In the genomic region with DNA sequence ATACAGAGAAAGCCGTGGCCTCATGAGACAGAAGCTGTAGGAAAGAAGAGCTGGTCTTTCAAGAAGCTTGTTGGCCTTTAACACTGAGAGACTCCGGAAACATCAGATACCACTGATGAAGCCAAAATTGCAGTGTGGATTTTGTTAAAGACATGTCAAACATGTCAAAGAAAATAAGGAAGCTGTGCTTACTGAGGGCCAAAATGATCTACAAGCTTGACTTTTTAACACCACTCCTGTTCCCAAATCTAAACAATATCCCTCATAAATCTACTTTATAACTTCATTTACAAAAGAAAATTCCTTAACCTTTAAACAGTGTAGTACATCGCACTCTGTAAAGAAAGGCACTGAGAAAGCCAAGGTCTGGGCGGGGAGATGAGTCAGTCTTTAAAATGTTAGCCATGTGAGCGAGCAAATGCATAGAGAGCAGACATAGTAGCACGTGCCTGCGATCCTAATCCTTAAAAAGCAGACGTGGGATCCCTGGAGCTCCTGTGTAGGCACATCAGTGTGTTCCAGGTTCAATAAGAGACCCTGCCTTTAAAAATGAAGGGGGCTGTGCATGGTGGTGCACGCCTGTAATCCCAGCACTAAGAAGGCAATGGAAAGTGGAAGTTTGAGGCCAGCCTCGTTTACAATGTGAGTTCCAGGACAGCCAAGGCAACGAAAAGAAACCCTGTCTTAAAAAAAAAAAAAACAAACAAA, we compare ENCODE assay signal across 16 mouse cellular contexts.
DNase-seq lines count a peak whose midpoint lies in the region; ATAC-seq and TF ChIP-seq lines count a peak whose summit lies in the region.
"Had no signal": no experiment of that assay in that cellular context is flagged by ENCODE, and none has a peak within 500 bp of the region (broad histone marks: within the 10 kb centered on the region; RNA-seq: fewer than 3 reads in every experiment).

No protein-coding gene starts in this region.

- TF ChIP-seq CTCF in kidney, postnatal 0 days (IDR thresholded peaks at IDR 0.05; ENCODE audit: low read depth): no peak

- H3K4me1 ChIP-seq in embryonic facial prominence, embryonic 14.5 days (ENCODE audit: control insufficient read depth, insufficient read depth, low read length): no peaks in the 10 kb centered on the region
- H3K4me1 ChIP-seq in embryonic facial prominence, embryonic 10.5 days: no peaks in the 10 kb centered on the region
- no peaks in the 10 kb centered on the region for H3K4me1 ChIP-seq in kidney, postnatal 0 days (replicated peaks; ENCODE audit: insufficient read depth, low read length)
- H3K4me1 ChIP-seq: hindbrain, embryonic 12.5 days; lung, embryonic 15.5 days; neural tube, embryonic 15.5 days had no signal

- ATAC-seq in embryonic facial prominence, embryonic 14.5 days (ENCODE audit: low read depth): no peak
- ATAC-seq in kidney, postnatal 0 days (replicated peaks; ENCODE audit: low FRiP score, low read depth): no peak; the same call in 1 of the 2 replicates

- no peaks in the 10 kb centered on the region for H3K36me3 ChIP-seq in embryonic facial prominence, embryonic 14.5 days (ENCODE audit: control insufficient read depth, insufficient read depth, low read length)
- H3K36me3 ChIP-seq in embryonic facial prominence, embryonic 10.5 days (replicated peaks): no peaks in the 10 kb centered on the region
- no peaks in the 10 kb centered on the region for H3K36me3 ChIP-seq in kidney, postnatal 0 days (ENCODE audit: insufficient read depth, low read length)
- H3K36me3 ChIP-seq: hindbrain, embryonic 12.5 days; lung, embryonic 15.5 days; midbrain, embryonic 10.5 days; neural tube, embryonic 15.5 days had no signal

- no peak overlapping the region for H3K27ac ChIP-seq in embryonic facial prominence, embryonic 14.5 days (replicated peaks; ENCODE audit: low read depth, low read length)
- no peak overlapping the region for H3K27ac ChIP-seq in embryonic facial prominence, embryonic 10.5 days (replicated peaks)
- H3K27ac ChIP-seq in kidney, postnatal 0 days: peak overlapping the region; percentile 20; the same call in 1 of the 2 replicates
- H3K27ac ChIP-seq: hindbrain, embryonic 12.5 days; lung, embryonic 15.5 days; midbrain, embryonic 10.5 days; neural tube, embryonic 15.5 days had no signal

- DNase-seq in embryonic facial prominence, embryonic 14.5 days (ENCODE audit: low spot score): peak; percentile 32
- DNase-seq in embryonic facial prominence, embryonic 10.5 days (ENCODE audit: low spot score): no peak
- peak; percentile 20 for DNase-seq in testis, postnatal 10 days (ENCODE audit: low spot score)
- DNase-seq in testis, postnatal 14 days (ENCODE audit: low spot score): no peak
- peak; percentile 94 for DNase-seq in kidney, postnatal 0 days (ENCODE audit: low spot score)
- DNase-seq in cerebellum, adult 11 months: no peak
- no peak for DNase-seq in layer of hippocampus, postnatal 14 days (ENCODE audit: low spot score in 2 of 2)
- no peak for DNase-seq in thymus, postnatal 0 days (ENCODE audit: low spot score)
- DNase-seq: cerebellum, adult 8-10 months; gastrocnemius, postnatal 14 days; thymus, adult 18-20 months had no signal

- H3K4me3 ChIP-seq in embryonic facial prominence, embryonic 14.5 days (ENCODE audit: low read depth, low read length): no peak overlapping the region
- H3K4me3 ChIP-seq in embryonic facial prominence, embryonic 10.5 days: no peak overlapping the region
- H3K4me3 ChIP-seq in kidney, postnatal 0 days (replicated peaks; ENCODE audit: low read depth, low read length): no peak overlapping the region
- H3K4me3 ChIP-seq: erythroblast, embryonic 14.5 days; hindbrain, embryonic 12.5 days; lung, embryonic 15.5 days; midbrain, embryonic 10.5 days; neural tube, embryonic 15.5 days had no signal

- no peak overlapping the region for H3K9ac ChIP-seq in embryonic facial prominence, embryonic 14.5 days (ENCODE audit: low read depth, low read length)
- no peak overlapping the region for H3K9ac ChIP-seq in kidney, postnatal 0 days (ENCODE audit: low read depth, low read length)
- H3K9ac ChIP-seq: hindbrain, embryonic 12.5 days; lung, embryonic 15.5 days; neural tube, embryonic 15.5 days had no signal

- no peak overlapping the region for H3K4me2 ChIP-seq in embryonic facial prominence, embryonic 14.5 days (ENCODE audit: low read depth, low read length)
- no peak overlapping the region for H3K4me2 ChIP-seq in kidney, postnatal 0 days (ENCODE audit: low read length)
- H3K4me2 ChIP-seq: hindbrain, embryonic 12.5 days; lung, embryonic 15.5 days; neural tube, embryonic 15.5 days had no signal

- WGBS in embryonic facial prominence, embryonic 14.5 days: 86% methylated on average over 11 of the region's 11 CpGs
- WGBS in embryonic facial prominence, embryonic 10.5 days: 92% methylated on average over 11 of the region's 11 CpGs
- WGBS in kidney, postnatal 0 days: 46% methylated on average over 11 of the region's 11 CpGs

- H3K27me3 ChIP-seq in embryonic facial prominence, embryonic 14.5 days (replicated peaks; ENCODE audit: control insufficient read depth, insufficient read depth, low read length): no peaks in the 10 kb centered on the region
- H3K27me3 ChIP-seq in embryonic facial prominence, embryonic 10.5 days (replicated peaks; ENCODE audit: low read depth, poor library complexity, severe bottlenecking): no peaks in the 10 kb centered on the region
- no peaks in the 10 kb centered on the region for H3K27me3 ChIP-seq in kidney, postnatal 0 days (ENCODE audit: insufficient read depth, low read length)
- H3K27me3 ChIP-seq: hindbrain, embryonic 12.5 days; lung, embryonic 15.5 days; neural tube, embryonic 15.5 days had no signal

- H3K9me3 ChIP-seq in embryonic facial prominence, embryonic 14.5 days (ENCODE audit: control insufficient read depth, low read length): 0 out of 2 replicates have a peak, but pooled peaks cover 8% of the 10 kb centered on the region
- H3K9me3 ChIP-seq in embryonic facial prominence, embryonic 10.5 days: peaks cover 13% of the 10 kb centered on the region; the same call in 1 of the 2 replicates
- 0 out of 2 replicates have a peak, but pooled peaks cover 6% of the 10 kb centered on the region for H3K9me3 ChIP-seq in kidney, postnatal 0 days (replicated peaks; ENCODE audit: low read length)
- H3K9me3 ChIP-seq: hindbrain, embryonic 12.5 days; lung, embryonic 15.5 days; neural tube, embryonic 15.5 days had no signal

Comparison
In these comparisons a context has a peak if more than half of its experiments do, and no peak if none do; other contexts are left out.
1. DNase-seq: peak in embryonic facial prominence, embryonic 14.5 days (single experiment), testis, postnatal 10 days (single experiment) and kidney, postnatal 0 days (single experiment); none in embryonic facial prominence, embryonic 10.5 days (single experiment), testis, postnatal 14 days (single experiment), cerebellum, adult 11 months (single experiment), layer of hippocampus, postnatal 14 days (0 of 2) and thymus, postnatal 0 days (single experiment).